Mouse (Mus musculus) heart, postnatal 0 days (tissue): Measurements from ENCODE around the gene Ovca2. TPM values are rescaled to one million over a fixed set of nuclear protein-coding genes. Genes with fewer than 3 reads are reported as not detected.

ENCODE experiments used
- ATAC-seq: fragments of 200-750 bp; cut with Nextera tagmentation; 2 replicates; pipeline ENCODE4 v1.8.0; 2017; ENCODE audit warnings: low read depth, moderate number of reproducible peaks, moderate library complexity; ENCODE audit not compliant: insufficient read depth
- DNase-seq: peaks from one replicate; pipeline ENCODE4 v3.0.0-alpha.2; 2016; ENCODE audit warnings: low spot score
- H3K27ac ChIP-seq: fragments of 300-500 bp; sonication (generic); 2 replicates; pipeline ENCODE4 v1.5.1; 2014; ENCODE audit warnings: low read depth, mild to moderate bottlenecking
- H3K27me3 ChIP-seq: fragments of 300-500 bp; sonication (generic); 2 replicates; pipeline ENCODE4 v1.6.1; 2014; ENCODE audit warnings: low read length, mixed read lengths; ENCODE audit not compliant: control insufficient read depth, insufficient read depth
- H3K36me3 ChIP-seq: fragments of 300-500 bp; sonication (generic); replicated peaks from 2 replicates; pipeline ENCODE4 v1.6.1; 2014; ENCODE audit warnings: low read length, mixed read lengths; ENCODE audit not compliant: control insufficient read depth, insufficient read depth
- H3K4me1 ChIP-seq: fragments of 300-500 bp; sonication (generic); 2 replicates; pipeline ENCODE4 v1.6.1; 2014; ENCODE audit warnings: antibody characterized with exemption; ENCODE audit not compliant: control insufficient read depth, insufficient read depth
- H3K4me2 ChIP-seq: fragments of 300-500 bp; sonication (generic); 2 replicates; pipeline ENCODE4 v1.6.1; 2014; ENCODE audit warnings: low read depth, mild to moderate bottlenecking, low read length, moderate library complexity
- H3K4me3 ChIP-seq: fragments of 300-500 bp; sonication (generic); 2 replicates; pipeline ENCODE4 v1.5.1; 2014; ENCODE audit warnings: low read depth, low read length
- H3K9ac ChIP-seq: fragments of 300-500 bp; sonication (generic); replicated peaks from 2 replicates; pipeline ENCODE4 v1.6.1; 2014; ENCODE audit warnings: low read depth, low read length, mixed read lengths
- H3K9me3 ChIP-seq: fragments of 300-500 bp; sonication (generic); replicated peaks from 2 replicates; pipeline ENCODE4 v1.6.1; 2016; ENCODE audit warnings: low read length; ENCODE audit not compliant: control insufficient read depth
- CTCF ChIP-seq: IDR thresholded peaks from 2 replicates; pipeline ENCODE4 v1.5.1; 2016; ENCODE audit warnings: antibody characterized with exemption, control low read depth, low read depth
- EP300 ChIP-seq: IDR thresholded peaks from 2 replicates; pipeline ENCODE4 v1.6.1; 2016; ENCODE audit warnings: antibody characterized with exemption, low read depth
- WGBS: fragments of 180-500 bp; shearing (Covaris S2); extraction: QIAGEN DNeasy Blood & Tissue Kit; methylation state at CpG from one replicate; pipeline ENCODE4 v1.1.7; 2014; 5-methylcytosine and 5-hydroxymethylcytosine counted together
- polyA plus RNA-seq: library from polyadenylated mRNA; unstranded; fragments of >200 nt; fragmentation: Nextera tagmentation; extraction: Ambion mirVana; gene quantifications from 2 replicates; pipeline ENCODE4 v1.2.1, GENCODE M21; 2015
- total RNA-seq: library from RNA; depleted of rRNA; stranded (reverse); fragments of >200 nt; gene quantifications from 2 replicates; pipeline ENCODE4 v1.2.3, GENCODE M21; 2014; ENCODE audit warnings: low replicate concordance

Ovca2 gene
- total and polyA plus RNA-seq, 2 experiments from 2014 or later, result 8.9 to 12.9 TPM

DNA sequence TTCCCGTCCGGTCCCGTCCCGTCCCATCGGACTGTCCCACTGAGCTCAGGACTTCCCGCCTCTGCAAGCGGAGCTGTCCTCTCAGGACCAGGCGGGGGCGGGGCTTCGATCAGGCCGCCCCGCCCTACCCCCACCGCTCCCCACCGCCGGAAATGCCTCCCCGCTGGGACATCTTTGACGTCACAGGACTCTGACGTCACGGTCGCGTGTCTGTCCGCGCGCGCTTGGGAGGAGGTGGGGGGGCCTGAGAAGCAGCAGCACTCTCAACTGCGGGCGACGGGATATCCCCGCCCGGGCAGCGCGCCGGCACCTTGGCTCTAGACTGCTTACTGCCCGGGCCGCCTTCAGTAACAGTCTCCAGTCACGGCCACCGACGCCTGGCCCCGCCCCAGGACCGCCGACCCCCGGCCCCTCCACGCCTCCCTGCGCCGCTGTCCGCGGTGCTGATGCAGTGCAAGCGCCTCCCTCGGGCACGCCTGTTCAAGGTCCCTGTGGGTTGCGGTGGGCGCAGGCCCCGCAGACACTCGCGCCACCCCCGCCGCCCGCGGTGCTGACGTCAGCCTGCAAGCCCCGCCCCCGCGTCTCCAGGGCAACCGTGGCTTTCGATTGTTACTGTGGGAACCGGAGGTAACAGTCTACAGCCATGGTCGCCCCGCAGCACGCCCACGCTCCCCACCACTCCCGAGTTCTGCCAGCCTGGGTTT lies 5.4 kb downstream of the Ovca2 start:
- Histone ChIP-seq H3K9ac (no peak overlapping the region), H3K27me3 (peaks cover 44% of the 10 kb centered on the region), H3K4me3 (peak overlapping the region; percentile 58), H3K9me3 (no peaks in the 10 kb centered on the region), H3K27ac (no peak overlapping the region), H3K4me2 (peak overlapping the region; percentile 75), H3K36me3 (no peaks in the 10 kb centered on the region; the same call in 1 of the 2 replicates), H3K4me1 (peaks cover 14% of the 10 kb centered on the region)
- peak; percentile 68 for ATAC-seq
- peak; percentile 74 for DNase-seq
- under 1% methylated on average over 65 of the region's 71 CpGs for WGBS
- TF ChIP-seq EP300 (no peak), CTCF (no peak)

DNA sequence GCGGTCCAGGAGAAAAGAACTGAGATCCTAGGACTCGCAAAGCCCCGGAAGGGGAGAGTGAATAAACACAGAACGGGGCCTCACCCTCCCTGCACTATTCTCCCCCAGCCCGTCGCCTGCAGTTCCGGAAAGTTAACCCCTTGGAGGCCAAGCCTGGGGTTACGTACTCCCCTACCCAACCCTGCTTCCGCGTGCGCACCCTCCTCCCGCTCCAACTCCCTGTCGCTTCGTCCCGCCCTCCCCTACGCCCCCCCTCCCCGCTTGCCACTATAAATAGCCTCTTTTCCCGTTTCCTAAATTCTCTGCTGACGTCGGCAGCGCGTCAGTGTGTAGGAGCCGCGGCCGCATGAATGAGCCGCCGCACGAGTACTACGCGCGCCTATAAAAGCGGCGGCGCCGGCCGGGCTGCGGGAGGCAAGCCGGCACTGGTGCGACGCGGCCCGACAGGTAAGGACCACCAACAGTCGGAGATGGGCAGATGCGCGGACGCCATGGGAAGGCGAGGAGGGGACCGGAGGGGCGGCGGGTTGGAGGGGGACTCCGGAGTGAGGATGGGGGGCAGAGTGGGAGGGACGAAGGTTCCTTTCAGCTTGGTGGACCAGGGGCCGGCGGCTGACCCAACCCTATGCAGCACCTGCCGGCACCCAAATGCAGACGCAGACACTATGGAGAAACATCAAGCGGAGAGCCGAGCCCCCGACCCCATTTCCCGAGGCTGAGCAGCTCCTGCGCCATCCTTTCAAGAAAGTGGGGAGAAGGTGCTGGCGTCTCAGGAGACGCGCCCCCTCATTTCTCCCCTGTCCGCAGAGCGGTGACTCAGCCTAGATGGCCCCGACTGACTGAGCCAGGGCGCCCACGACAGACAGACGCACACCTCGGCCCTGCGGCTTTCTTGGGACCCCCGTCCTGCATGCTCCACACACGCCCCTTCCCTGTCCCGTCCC lies 6.2 kb downstream of the Ovca2 start:
- Histone ChIP-seq H3K4me2 (peak overlapping the region; percentile 75), H3K27me3 (peaks cover 51% of the 10 kb centered on the region), H3K4me3 (peak overlapping the region; percentile 58), H3K9ac (no peak overlapping the region), H3K36me3 (no peaks in the 10 kb centered on the region; the same call in 1 of the 2 replicates), H3K4me1 (peaks cover 10% of the 10 kb centered on the region), H3K9me3 (no peaks in the 10 kb centered on the region), H3K27ac (no peak overlapping the region)
- TF ChIP-seq CTCF (no peak), EP300 (no peak)
- ATAC-seq, result no peak
- under 1% methylated on average over 70 of the region's 75 CpGs for WGBS
- peak; percentile 36 for DNase-seq

DNA sequence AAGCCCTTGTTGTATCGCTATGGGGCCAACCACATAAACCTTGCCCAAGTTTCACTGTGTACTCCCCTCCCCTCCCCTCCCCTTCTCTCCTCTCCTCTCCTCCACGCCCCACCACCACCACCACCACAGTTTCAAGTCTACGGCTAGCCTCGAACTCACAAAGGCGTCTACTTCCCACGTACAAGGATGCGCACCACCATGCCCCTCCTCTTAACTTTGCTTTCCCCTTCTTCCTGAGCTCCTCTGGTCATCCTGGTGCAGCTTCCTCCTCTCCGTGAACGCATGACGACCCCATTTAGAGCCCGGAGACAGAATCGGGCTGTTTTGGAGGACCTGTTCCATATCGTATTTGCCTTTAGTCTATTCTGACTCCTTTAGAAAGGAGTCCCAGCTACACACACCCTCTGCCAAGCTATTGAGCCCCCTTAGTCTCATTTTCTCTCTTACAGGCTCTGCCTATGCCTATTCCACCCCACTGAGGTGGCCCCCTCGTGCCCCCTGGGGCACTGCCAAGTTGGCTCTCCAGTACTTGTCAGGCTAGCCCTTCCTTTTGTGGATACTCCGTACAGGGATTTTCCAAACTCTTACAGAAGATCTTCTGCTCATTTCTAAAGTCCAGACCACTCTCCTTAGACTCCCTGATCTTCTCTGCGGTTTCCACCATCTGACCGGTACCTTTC lies 7.3 kb downstream of the Ovca2 start:
- 10% methylated on average over 17 of the region's 17 CpGs for WGBS

DNA sequence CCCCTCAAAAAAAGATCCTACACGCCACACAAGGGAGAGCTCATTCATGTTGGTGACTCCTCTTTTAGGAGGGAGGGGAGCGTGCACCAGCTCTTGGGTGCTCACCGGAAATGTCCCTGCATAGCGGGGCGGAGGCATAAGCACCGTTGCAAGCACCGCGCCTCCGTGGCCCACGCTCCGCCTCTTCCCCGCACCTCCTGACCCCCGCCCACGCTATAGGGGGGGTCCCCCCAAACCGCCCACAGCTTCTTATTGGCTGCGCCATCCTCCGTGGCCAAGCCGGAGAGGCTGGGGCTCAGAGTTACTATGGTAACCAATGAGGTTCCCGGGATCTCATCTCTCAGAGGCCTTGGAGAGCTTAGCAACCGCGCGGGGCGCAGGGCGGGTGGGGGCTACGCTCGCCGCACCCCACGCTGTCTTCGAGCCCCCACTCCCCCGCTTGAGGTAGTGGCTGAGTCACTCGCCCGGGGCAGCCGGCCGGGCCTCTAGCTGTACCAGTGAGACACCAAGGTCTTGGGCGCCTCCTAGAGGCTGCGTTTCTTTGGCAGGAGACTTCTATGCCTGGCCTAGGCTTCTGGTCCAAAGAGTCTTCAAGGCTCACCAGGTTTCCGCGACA lies 8.4 kb downstream of the Ovca2 start:
- Histone ChIP-seq H3K4me3 (peak overlapping the region; percentile 67), H3K9ac (no peak overlapping the region), H3K27ac (no peak overlapping the region), H3K36me3 (0 out of 2 replicates have a peak, but pooled peaks cover 4% of the 10 kb centered on the region), H3K4me1 (peaks cover 13% of the 10 kb centered on the region), H3K4me2 (peak overlapping the region; percentile 89), H3K9me3 (no peaks in the 10 kb centered on the region), H3K27me3 (peaks cover 66% of the 10 kb centered on the region)
- peak; percentile 31 for ATAC-seq
- DNase-seq, result peak; percentile 83
- TF ChIP-seq CTCF (peak; percentile 71), EP300 (no peak)
- under 1% methylated on average over 37 of the region's 38 CpGs for WGBS

More for the DNA sequence above, 7.3 kb downstream of the Ovca2 start:
- Histone ChIP-seq H3K4me3 (0 out of 2 replicates have a peak overlapping the region, but pooled peaks have one; percentile 67), H3K4me2 (no peak overlapping the region), H3K9ac (no peak overlapping the region), H3K27me3 (peaks cover 56% of the 10 kb centered on the region), H3K36me3 (no peaks in the 10 kb centered on the region; the same call in 1 of the 2 replicates), H3K4me1 (peaks cover 10% of the 10 kb centered on the region), H3K27ac (no peak overlapping the region), H3K9me3 (no peaks in the 10 kb centered on the region)
- DNase-seq, result no peak
- TF ChIP-seq CTCF (no peak), EP300 (no peak)
- ATAC-seq, result no peak
